Mouse (Mus musculus): Measurements from ENCODE around the gene Prkcb. TPM values are rescaled to one million over a fixed set of nuclear protein-coding genes. Genes with fewer than 3 reads are reported as not detected.

Prkcb gene
- total RNA-seq, 4 experiments from 2014 or later = 650 to 790 (median 729) TPM

DNA sequence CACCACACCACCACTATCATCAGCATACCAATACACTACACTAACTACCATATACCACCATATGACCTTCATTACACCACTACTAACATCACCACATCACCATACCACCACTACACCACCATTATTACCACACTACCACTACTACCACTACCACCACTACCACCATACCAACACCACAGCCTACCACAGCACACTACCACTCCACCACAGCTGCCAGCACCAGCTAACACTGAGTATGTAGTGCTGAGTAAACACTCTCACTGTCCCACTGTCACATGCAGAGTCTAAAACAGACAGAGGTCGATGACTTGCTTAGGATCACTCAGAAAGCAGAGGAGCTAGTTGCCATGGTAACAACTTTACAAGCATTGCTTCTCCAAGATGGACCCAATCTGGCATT is 78.1 kb downstream of the Prkcb start:
- DNase-seq (ENCODE audit: low spot score in 2 of 2) = no peak

DNA sequence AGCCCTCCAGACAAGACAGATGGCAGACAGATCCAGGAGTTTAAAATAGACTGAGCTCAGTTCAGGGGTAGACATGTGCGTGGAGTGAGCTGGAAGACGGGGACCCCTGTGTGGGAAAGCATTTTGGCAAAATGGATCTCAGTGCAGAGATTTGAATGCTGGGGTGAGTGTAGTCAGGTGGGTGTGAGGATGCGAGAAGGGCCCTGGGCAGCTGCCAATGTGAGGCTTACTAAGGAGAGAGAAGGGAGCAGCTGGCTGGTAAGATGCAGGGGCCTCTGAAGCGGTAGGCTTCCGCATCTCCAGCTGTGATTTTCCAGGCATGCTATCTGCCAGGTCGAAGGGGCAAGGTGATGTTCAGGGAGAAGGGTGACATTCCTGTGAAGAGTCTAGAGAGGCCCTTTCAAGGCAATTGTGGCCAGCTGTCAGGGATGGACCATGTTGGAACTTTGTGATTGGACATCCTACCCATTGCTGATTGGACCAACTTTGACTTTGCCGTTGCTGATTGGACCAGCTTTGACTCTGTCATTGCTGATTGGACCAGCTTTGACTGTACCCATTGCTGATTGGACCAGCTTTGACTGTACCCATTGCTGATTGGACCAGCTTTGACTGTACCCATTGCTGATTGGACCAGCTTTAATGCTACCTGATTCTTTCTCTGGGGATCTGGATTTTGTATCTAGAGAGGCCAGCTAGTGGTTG is 78.9 kb downstream of the Prkcb start:
- DNase-seq (ENCODE audit: low spot score in 2 of 2) = no peak

DNA sequence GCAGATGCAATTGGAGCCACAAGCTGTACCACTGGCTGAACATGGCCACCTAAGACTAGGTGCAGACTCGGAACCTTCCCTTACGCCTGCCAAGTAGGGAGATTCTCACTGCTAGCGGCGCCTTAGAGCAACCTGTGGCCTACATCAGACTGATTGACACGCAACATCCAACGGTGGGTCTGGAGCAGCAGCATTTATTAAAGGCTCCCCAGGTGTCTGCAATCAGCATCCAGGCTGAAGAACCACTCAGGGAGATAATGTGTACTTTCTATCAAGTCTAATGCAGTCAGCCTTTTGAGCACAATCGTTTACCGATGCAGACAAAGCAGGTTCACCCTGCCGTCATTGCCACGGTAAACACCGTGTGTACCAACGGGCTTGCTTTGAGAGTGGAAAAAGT is 81.9 kb downstream of the Prkcb start:
- no peak for DNase-seq (ENCODE audit: low spot score in 2 of 2)

DNA sequence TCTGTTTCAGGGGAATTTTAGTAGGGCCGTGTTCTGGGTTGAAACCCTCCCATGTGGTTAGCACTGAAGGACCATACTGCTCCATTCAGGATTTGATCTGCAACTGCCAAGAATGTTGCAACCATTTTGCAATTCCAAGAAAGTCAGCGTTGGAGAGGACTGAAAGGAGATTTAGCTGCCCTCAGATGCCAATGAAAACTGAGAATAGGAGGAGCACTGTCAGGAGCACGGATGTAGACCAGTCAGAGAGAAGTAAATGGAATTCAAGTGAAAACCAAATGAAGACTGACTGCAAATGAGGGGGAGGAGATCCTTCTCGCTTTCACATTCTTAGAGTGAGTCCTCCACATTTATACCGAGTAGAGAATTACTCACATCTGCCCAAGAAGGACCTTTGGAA is 83.4 kb downstream of the Prkcb start:
- no peak for DNase-seq (ENCODE audit: low spot score in 2 of 2)

DNA sequence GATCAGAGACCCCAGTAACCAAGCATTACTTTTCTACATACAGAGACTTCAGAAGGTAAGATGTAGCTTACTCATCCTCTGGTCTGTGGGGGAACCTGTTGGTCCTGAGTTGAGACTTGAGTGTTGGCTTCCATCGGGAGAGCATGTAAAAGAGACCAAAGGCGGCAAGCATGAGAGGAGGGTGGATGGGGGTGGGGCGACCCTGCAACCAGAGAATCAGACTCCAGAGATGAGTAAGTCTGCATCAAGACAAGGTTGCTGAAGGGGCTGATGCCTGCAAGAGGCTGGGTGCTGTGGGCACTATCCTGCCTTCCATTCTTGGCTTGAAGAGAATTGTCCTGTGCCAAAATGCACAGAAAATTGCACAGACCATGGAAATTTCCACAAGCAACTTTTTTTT is 83.8 kb downstream of the Prkcb start:
- no peak for DNase-seq (ENCODE audit: low spot score in 2 of 2)

DNA sequence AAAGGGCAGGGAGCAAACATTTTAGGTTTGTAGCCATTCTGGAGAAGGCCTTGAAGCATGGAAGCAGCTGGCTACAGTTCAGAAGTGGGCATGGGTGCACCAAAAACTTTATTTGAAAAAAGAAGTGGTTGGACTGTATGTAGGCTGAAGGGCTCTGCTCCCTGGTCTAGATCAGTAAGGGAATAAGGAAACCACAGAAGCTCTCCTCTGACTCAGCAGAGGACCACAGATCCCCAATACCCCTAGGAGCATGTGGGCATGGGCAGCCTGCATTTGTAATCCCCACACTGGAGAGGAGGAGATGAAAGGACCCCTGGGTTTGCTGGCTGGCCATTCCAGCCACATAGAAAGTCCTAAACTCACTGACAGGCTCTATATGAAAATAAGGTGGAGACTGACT is 88.3 kb downstream of the Prkcb start:
- DNase-seq (ENCODE audit: low spot score in 2 of 2) = no peak

DNA sequence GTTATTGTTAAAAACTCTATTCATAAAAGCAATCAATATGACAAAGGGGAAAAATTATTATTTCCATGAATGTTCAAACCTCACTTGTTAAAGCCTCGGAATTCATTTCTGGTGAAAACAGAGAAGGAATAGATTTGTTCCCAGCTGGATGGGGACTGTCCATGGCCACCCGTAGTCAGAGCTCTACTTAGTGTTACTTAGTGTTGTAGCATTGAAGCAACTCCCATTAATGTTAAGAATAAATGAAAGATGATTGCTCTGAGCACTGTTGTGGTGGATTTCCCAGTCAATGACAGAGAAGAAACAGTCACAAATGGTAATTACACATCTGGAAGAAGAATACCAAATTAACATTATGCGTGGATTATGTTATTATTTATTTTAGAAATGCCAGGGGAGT is 89.4 kb downstream of the Prkcb start:
- DNase-seq (ENCODE audit: low spot score in 2 of 2) = no peak

DNA sequence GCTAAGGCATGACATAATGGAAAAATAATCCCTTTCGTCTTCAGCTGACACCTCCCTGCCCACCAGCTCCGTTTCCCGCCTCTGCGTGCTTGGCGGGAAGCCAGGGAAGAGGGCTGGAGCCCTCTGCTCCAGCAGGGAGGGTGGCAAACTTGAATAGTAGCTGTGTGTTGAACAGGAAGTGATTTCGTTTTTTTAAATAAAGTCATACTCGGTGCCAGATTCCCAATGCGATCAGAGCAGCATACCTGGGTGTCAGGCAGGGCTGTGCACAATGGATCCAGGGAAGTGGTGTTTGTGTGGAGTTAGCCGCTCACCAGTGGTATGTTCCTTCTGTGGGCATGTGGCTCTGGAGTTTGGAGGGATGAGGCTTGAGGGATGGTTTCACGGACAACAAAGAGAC is 89.9 kb downstream of the Prkcb start:
- no peak for DNase-seq (ENCODE audit: low spot score in 2 of 2)

DNA sequence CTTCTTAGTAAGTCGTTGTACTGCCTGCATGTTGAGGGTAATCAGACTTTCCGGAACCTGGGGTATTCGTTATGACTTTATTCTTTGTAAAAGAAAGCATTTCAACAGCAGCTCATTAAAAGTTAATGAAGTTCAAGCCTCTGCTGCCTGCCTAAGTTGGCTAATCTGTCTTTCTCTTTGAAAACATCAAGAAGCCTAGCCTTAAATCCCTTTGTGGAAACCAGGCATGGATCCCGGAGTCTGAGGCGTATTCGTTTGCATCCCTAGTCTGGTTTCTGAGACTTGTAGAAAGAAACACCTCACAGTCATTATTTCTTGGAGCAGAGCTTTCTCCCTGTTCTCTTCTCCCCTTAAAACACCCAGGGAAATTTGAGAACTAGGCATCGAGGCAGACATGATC is 90.7 kb downstream of the Prkcb start:
- no peak for DNase-seq (ENCODE audit: low spot score in 2 of 2)

DNA sequence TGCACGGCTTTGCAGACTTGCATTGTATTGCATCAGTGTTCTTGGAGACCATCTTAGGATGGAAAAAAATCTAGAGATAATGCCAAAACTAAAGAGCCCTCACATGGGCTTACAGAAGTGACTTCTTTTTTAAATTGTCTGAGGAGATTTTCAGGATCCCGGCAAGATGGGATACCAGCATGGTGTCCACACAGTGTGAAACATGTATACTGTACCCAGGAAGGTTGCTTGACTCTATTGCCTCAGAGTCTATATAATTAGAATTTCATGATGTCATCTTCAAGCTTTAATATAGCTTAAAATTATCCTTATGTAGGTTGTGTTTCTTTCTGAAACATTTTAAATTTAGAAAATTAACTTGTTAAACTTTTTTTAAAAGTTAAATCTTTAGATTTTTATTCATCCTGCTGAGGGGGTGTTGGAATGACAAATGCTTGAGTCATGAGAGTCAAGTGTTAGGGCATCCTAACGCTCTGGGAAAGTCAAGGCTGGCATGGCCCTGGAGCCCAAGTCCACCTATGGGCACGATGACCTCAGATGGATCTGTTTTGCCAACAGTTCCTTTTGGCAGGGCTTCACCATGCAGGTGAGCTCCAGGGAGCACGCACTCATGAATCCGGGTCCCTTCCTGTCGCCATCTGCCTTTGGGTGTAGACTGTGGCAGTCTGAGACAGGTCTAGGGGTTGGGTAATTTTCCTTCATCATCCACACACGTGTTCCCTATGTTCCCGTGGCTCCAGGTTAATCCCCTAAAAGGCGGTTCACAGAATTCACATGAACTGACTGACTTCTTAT is 92.0 kb downstream of the Prkcb start:
- DNase-seq (ENCODE audit: low spot score in 2 of 2) = no peak

DNA sequence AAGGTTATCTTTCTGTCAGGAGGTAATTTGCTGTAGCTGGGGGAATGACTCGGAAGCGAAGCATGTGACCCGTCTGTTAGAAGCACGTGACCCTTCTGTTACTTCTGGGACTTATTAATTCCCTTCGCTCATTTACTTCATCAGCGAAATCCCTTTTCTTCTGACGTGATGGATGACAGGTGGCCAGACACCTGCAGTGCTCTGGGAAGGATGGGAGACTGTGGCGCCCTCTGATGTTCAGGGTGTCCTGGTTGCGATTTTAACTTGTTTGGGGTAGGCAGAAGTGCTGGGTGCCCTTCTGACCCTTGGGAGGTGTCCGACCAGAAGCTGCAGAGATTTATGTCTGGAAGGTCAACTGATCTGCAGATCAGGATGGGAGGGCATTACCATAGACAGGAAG is 93.0 kb downstream of the Prkcb start:
- DNase-seq (ENCODE audit: low spot score in 2 of 2) = no peak

DNA sequence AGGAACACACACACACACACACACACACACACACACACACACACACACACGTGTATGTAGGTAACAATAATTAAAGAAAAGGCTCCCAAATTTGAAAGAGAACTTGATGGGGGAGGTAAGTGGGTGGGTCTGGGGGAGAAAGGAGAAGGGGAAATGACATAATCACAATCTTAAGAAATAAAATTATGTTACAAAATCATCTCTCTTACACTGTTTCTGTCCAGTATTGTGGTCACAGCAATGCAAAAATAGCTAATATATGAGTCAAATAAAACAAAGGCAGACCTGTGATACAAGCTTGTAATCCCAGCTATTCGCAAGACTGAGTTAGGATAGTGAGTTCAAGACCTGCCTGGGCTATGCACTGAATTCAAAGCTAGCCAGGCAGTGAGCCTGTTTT is 94.7 kb downstream of the Prkcb start:
- DNase-seq (ENCODE audit: low spot score in 2 of 2) = no peak

DNA sequence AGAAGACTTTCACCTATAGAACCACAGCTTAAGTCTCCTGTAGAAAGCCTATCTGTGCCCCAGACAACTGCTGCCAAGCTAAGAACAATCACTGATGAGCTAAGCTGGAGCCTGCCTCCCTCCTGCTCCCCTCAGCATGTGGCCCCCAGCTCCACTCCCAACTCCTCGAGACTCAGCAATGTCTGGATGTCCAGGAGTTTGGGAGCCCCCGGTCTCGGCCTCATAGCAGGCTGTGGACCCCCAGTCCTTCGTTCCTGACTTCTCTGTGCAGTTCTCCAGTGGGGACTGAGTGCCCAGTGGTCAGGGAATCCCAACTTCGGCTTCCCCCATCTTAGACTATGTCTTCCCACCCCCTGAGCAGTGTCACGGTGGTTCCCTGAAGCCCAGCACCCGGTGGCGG is 96.3 kb downstream of the Prkcb start:
- no peak for DNase-seq (ENCODE audit: low spot score in 2 of 2)

DNA sequence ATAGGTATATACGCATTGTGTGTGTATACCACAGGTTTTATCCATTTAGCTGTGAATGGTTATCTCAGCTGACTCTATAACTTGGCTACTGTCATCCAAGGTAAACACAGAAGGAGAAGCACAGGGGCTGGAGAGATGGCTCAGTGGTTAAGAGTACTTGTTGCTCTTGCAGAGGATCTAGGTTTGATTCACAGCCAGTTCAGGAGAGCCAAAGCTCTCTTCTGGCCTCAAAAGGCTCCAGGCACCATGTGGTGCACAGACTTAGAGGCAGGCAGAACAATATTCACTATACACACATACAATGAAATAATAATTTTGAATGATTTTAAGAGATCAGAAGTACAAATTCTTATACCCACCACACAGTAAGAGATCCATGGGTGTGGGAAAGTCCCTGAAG is 98.0 kb downstream of the Prkcb start:
- DNase-seq (ENCODE audit: low spot score in 2 of 2) = no peak

DNA sequence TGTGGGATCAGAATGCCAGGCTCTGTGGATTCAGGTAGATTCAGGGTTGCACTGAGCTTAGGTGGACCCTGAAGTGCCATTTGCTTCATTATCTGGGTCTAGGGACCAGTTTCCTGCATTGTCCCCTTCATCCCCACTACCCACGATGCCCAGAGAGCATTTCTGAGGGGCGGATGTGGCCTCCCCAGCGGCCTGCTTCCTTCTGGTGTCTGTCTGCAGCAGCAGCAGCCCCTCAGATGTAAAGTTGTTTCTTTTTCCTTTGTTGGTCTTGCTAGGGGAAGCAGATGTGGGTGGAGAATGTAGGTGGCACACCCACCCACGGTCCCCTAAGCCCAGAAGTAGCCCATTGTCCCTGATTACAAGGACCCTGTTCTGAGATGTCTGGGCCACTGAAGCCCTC is 99.3 kb downstream of the Prkcb start:
- DNase-seq (ENCODE audit: low spot score in 2 of 2) = no peak

DNA sequence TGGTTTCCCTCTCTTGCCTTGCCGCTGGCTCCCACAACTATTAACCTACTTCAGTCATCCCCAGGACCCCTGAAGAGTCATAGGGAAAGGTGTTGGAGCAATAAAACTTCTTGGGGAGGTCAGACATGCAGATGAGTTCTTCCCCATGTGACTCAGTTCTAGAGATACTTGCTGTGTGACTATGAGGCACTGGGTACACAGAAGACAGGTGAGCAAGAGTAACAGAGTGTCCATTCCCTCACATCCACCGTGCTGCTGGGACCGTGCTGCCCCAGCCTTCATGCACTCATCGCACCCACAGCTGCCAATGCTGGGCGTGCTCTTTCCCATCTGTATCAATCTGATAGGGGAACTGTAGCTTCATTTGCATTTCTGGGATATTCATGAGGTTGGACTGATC is 100.3 kb downstream of the Prkcb start:
- no peak for DNase-seq (ENCODE audit: low spot score in 2 of 2)

DNA sequence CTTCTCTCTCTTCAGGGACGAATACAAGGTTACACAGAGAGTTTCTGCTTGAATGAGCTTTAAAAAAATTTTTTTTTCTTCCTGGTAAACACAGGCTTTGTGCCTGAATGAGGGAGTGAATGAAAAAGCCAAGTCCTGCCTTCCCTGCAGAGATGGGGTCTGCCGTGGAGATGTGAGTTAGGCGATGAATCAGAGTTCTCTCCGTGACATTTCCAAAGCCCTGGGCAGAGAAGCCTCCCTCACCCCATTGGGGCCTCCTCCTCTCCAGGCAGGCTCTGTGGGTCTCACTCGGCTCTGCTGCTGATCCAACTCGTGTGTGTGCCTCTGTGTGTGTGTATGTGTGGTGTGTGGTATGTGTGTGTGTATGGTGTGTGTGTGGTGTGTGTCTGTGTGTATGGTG is 101.1 kb downstream of the Prkcb start:
- no peak for DNase-seq (ENCODE audit: low spot score in 2 of 2)

DNA sequence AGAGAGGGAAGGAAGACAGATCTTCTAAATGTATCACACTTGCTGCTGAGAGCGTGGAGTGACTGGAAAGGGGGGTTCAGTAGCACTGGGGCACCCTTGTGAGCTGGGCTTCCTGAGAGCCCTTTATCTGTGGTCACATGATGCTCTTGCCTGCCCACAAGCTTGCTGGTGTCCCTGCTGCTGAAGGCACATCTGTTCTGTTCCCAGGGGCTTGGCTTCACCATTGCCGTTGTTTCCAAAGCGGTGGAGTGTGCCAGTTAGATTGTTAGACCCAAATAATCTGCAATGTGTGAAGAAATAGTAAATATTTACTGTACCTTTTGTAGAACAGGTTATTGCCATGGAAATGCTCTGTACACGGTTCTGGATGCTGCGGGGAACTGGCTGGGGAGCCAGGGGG is 101.6 kb downstream of the Prkcb start:
- DNase-seq (ENCODE audit: low spot score in 2 of 2) = peak in 1 of 2 experiments; percentile 42

DNA sequence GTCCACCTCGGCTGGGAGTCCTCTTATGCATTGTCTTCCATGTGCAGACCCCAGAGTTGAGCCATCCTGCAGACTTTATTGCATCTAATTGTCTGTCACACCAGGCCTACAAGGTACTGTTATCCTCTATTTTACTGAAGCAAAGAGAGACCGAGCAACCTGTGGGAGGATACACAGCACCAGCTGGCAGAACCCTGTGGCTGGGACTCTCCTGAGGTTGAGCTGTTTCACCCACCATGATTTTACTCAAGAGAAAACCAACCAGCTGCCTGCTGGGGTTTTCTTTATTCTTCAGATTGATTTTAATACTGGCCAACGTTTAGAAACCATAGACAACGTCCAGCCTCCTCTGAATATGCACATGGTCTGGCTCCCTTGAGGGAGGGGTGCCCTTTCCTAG is 102.1 kb downstream of the Prkcb start:
- DNase-seq (ENCODE audit: low spot score in 2 of 2) = no peak

DNA sequence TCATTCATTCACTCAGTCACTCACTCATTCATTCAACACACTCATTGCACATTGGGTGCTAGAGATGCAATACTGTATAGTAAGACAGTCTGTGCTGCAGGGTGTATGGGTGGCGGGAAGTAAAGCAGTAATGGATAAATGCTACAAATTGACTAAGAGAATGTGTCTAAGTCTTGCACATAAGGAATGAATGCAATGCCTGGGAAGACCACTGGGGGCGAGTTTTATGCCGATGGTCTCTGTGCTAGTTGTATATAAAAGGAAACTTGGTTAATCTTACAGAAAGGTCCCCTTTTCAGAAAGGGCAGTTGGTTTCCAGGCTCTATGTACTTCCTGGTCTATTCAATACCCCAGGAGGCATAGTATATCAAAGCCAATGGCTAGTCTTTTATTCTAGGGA is 102.8 kb downstream of the Prkcb start:
- no peak for DNase-seq (ENCODE audit: low spot score in 2 of 2)

DNA sequence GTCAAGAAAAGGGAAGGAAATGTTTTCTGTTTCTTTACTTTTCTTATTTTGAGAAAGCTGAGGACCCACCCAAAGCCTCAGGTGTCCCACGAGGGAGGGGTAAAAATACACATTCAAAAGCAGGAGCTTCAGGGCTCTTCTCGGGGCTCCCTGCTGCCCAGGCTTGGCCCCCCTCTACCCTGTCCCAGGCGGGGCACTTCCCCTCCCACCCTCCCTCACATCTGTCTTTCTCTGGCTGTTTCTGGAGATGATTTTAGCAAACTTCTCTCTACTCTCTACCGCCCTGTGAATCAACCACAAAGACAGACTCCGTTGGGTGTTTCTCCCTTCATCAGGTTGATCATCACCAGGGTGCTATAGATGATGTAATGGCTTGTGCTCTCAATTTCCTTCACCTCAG is 105.4 kb downstream of the Prkcb start:
- no peak for DNase-seq (ENCODE audit: low spot score in 2 of 2)

DNA sequence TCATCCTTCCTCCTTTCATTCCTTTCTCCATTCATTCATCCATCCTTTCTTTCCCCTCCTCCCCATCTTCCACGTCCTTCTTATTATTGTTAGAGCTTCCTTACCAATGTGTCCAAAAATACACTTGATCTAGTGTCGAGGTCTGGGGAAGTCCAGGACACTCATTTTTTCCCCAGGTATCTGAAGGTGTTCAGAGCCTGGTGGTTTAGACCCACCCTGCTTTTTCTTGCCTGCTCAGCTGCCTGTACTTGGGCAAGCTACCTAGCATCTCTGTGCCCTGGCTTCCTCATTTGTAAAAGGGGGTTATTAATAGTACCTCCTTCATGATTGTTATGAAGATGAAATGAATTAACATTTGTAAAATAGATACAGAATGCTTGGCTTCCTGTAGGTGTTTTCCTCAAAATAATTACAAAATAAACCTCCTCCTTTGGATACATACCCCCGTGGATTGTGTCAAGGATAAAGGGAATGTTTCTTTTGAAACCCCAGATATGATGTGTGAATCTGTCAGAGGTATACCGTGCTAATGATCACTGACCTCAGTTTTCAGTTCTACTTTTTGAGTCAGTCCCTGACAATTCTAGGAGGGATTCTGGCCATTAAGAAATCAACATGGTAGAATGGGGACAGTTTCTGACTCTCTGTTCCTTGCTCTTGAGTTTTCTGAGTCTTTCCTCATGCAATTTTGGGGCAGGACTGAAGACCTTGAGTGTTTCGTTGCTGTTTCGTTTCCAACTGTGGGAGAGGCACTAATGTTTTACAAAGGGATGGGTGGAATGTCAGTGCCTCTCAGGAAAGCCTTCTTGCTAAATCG is 106.8 kb downstream of the Prkcb start:
- no peak for DNase-seq (ENCODE audit: low spot score in 2 of 2)

DNA sequence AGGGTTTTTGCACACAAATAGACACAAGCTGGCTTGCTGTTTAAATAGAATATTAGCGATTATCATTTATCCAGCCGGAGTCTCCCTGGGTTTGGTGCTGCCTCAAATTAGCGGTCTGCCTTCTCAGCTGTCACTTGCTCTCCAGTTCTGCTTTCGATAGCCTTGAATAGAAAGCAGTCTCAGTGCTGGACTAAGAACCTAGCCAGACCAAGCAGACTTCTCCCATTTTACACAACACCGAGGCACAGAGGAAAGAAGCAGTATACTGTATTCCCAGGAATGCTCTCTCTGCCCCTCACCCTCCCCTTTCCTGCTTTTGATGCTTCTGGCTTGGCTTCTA is 107.4 kb downstream of the Prkcb start:
- no peak for DNase-seq (ENCODE audit: low spot score in 2 of 2)

Data from layer of hippocampus, adult 8-10 months (tissue).